Mouse (Mus musculus) common myeloid progenitor, adult 5-6 weeks (primary cell): ENCODE measurements around the gene Ankrd55. TPM values are rescaled to one million over a fixed set of nuclear protein-coding genes. Genes with fewer than 3 reads are reported as not detected.

Experiments
- ATAC-seq: replicated peaks from 2 replicates; pipeline ENCODE4 v1.8.0; 2016; ENCODE audit warnings: low read depth, mild to moderate bottlenecking, moderate TSS enrichment, inconsistent platforms; ENCODE audit not compliant: poor library complexity, severe bottlenecking
- total RNA-seq: library from RNA; stranded (forward); fragments of 200-1000, 187-1606 nt; gene quantifications from 2 replicates; pipeline ENCODE4 v1.2.3, GENCODE M21; 2017

Gene Ankrd55
- not detected in 2 replicates for total RNA-seq

- peak; percentile 43 for ATAC-seq
Measured at GRCm38 (mm10) chr13:112288225-112289178, at the start of gene Ankrd55. Gene Ankrd55 (plus strand): TSS chr13:112288451.

DNA sequence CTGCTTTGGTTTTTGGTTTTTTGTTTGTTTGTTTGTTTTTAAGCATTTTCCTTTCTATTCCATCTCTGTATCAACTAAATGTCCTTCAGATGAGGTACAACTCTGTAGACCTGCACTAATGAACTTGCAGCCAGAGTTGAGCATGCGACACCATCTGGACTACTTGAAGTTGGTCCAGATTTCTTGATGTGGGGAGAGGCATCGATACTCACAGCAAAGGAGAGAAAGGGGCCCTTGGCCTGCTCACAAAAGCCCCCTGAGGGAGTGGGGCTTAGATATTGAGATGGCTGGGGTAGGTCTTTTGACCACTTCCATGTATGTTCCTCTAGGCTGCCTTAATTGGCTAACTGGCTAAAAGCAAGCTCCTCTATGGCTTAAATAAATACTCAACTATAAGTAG, 49.0 kb upstream of the Ankrd55 start:
- no peak for ATAC-seq

DNA sequence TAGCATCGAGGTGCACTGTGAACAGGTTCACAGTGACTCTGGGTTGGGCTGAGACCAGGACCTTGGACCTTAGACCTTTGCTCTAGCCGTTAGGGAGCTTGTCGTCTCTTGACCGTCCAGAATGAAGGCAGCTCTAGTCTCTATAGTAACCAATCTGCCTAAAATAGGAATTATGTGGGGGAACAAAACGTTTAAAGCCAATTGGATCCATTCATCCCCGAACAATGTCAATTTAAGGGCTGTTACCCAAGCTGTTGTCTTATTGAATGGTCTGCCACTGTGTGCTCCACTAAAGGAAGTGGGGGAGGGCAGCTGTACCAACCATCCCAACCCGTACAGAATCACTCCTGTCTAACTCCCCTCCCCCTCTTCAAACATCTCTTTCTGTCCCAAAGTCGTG, 46.8 kb upstream of the Ankrd55 start:
- ATAC-seq, result no peak

GRCm38 (mm10) chr13:112245131-112245530, 43.1 kb upstream of the Ankrd55 start:
- ATAC-seq, result no peak

- no peak for ATAC-seq
Measured at GRCm38 (mm10) chr13:112251433-112251832, 36.8 kb upstream of the Ankrd55 start.

GRCm38 (mm10) chr13:112252012-112252411, 36.2 kb upstream of the Ankrd55 start:
- ATAC-seq, result no peak

- no peak for ATAC-seq
Measured at GRCm38 (mm10) chr13:112252991-112253620, 35.1 kb upstream of the Ankrd55 start.

DNA sequence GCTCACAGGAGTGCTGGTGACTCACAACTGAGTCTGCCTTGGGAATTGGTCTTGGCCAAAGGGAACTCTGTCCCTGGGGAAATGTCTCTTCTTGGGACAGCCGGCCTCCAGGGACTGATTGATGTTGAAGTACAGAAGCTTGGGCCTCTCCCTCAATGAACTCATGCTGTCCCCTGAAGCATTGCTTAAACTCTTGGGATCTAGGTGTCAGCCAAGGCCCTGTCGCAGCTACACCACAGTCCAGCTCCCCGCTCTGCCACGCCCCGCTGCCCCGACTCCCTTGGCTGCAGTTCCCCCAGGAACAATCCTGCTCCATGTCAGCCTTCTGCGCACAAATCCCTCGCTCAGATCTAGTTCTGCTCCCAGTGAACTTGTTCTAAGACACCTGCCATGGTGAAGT, 34.1 kb upstream of the Ankrd55 start:
- ATAC-seq, result no peak

- no peak for ATAC-seq
Measured at GRCm38 (mm10) chr13:112255862-112256261, 32.4 kb upstream of the Ankrd55 start.

GRCm38 (mm10) chr13:112258478-112258877, 29.8 kb upstream of the Ankrd55 start:
- ATAC-seq, result peak; percentile 76

DNA sequence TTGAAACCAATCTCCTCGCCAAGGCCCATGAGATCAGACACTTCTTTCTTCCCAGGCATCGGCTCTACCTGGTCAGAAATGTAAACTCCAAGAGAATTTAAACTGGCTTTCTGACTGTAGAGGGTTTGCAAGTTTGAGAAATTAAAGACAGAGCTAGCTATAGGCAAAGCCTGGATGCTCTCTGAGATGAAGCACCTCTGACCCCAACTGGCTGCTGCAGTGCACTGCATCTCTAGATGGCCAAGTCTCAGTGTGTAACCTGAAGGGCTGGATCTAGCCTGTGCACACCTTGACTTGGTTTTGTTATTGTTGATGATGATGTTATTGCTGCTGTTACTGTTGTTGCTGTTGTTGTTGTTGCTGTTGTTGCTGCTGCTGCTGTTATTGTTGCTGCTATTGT, 28.9 kb upstream of the Ankrd55 start:
- peak; percentile 90 for ATAC-seq

GRCm38 (mm10) chr13:112264666-112265065, 23.6 kb upstream of the Ankrd55 start:
- peak; percentile 91 for ATAC-seq

DNA sequence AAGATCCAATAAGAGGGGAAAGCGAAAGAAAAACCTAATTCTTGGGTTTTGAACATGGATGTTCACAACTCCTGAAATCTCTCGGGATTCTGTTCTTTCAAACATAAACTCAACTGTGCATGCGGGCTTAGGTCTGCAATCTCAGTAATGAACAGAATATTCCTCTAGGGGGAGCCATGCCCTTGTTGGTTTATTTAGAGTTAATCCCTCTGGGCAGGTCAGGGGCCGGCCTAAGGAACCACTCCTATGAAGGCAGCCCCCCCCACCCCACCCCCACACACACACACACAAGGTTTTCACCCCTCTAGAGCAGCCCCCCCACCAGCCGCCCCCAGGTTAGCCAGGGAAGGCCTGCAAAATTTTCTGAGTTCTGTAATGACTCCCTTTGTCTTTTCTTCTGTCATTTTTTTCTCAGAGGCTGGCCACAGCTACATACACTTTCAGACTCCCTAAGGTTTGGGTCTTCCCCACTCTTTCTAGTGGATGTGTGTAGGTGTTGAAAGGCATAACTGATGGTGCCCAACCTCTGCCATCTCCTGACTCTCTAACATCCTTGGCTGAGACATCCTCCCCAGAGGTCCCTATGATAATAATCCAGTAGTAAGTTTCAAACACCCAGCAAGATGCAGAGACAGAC, 16.2 kb upstream of the Ankrd55 start:
- peak; percentile 87 for ATAC-seq

- no peak for ATAC-seq
Measured at GRCm38 (mm10) chr13:112274636-112275035, 13.6 kb upstream of the Ankrd55 start.

DNA sequence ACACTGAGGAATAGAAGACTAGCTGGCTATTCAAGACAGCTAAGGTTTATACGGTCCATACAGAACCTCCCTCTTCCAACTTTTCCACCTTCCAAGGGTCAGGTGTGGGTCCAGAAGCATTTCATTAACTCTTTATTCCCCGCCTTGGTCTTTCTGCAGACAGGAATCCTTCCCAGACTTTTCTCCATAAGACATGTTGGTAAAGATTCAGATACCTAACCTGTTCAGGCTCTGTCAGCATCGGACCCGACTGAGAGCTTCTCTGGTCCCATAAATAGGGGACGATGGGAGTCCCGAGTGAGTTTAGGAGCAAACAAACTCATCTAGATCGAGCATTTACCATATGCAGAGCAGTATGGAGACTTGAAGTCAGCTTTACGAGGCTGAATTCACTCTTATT, 12.3 kb upstream of the Ankrd55 start:
- ATAC-seq, result no peak

DNA sequence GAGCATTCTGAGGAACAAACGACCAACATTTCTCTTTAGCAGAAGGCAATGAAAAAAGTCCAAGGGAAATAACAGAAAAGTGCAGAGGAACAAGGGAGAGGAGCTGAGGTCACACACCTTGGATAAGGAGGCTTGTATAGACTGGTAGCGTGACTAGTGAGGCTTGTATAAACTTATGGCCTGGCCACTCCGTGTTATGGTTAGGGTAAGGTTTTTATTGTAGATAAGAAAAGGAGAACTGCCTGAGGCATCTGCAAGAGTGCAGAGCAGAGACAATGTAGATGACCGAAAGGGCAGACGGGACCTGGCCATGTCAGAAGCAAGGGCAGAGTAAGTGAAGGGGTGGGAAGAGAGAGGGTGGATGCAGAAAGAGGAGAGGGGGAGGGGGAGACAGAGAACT, 10.7 kb upstream of the Ankrd55 start:
- ATAC-seq, result peak; percentile 96

DNA sequence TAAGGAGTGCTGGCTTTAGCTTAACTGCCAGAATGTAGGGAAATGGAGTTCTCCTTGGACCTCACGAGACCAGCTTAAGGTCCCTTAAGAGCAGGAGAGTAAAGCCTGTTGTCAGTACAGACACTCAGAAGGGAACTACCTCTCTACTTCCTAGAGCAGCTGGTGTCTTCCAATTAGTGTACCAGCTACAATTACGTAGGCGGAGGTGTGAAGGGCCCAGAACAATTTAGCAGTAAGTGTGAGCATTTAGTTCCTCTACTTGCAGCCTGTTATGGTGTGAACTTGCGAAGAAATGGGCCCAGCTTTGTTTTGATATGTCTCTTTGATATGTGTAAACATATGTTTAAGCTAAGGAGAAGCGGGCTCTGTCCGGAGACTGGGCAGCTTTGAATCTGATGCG, 10.0 kb upstream of the Ankrd55 start:
- no peak for ATAC-seq

DNA sequence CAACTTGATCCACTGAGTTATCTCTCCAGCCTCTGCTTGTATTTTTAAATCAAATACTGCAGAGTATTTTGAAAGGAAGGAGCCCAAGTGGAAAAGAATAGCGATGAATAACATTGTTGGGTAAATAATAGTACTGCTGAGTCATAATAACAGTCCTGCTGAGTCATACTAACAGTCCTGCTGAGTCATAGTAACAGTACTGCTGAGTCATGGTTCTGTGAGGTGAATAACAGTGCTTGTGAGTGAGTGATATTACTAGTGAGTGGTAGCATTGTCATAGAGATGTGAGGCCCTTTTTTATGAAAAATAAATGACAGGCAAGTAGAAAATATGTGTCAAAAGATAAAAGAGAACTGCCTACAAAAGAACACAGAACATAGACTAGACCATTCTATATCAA, 1.1 kb upstream of the Ankrd55 start:
- ATAC-seq, result peak; percentile 34; the same call in 1 of the 2 replicates

GRCm38 (mm10) chr13:112287571-112288224, 553 bp upstream of the Ankrd55 start:
- ATAC-seq, result peak; percentile 34; the same call in 1 of the 2 replicates

DNA sequence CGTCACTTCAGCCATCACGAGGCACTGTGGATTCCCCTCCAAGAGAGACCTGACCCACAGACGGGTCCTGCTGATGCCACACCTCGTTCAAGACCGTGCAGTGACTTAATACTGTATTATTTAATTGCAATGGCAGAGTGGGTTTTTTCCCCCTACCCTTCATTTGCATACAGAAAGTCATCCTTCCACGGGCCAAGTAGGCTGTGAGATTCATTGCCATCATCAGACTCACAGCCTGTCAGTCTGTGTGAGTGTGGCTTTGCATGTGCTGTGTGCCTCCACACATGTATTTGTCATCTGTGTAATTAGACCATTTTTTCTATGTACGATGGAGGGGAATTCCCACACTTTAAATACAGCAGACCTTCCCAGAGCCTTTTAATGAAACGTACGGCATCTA, 1.1 kb downstream of the Ankrd55 start:
- ATAC-seq, result no peak
